Mouse (Mus musculus): Measurements from ENCODE around the gene Nrd1. TPM values are rescaled to one million over a fixed set of nuclear protein-coding genes. Genes with fewer than 3 reads are reported as not detected.

Gene Nrd1
- 65.0 and 65.1 TPM in 2 replicates for polyA plus RNA-seq (2015; fragmentation: Nextera tagmentation; extraction: Ambion mirVana)

DNA sequence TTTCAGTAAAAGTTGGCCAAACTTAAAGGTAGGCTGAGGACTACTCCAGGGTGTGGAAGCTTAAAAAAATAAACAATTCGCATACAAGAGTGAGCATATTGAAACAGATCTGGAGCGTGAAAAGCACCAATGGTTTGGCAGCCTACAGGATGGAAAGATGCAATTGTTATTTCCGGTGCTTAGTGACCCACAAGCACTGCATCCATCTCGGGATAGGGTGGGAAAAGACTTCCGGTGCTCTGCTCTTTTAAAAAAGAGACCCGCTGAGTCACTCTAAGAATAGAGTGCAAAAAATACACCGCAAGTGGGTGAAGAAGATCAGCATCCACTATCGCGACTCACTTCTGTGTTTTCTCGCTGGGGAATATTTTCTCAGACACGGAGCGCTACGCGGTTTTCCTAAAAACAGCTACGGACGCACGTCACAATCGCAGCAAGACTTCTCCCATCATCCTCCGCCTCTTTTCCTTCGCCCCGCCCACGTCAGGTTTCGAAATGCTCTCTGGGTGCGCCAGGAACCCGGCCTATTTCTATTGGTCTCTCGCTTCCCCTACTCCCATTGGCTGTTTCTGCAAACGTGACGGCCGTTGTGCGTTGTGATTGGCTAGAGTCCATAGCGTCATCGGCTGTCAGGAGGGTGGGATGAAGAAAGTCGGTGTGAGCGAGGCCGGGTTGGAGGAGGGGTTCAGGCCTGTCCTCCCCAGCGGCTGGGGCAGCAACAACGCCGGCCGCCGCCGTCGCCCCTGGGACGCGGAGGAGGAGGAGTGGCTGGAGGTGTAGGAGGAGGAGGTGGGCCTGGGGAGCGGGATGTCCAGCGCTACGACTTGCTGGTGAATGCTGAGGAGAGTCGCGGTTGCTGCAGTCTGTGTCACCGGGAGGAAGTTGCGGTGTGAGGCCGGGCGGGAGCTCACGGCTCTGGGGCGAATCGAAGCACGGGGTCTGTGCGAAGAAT lies at the start of gene Nrd1:
Gene Nrd1, plus strand, starts transcription at position 657 of the 952 bp plus-strand sequence.
- Histone ChIP-seq H3K9me3 (ENCODE audit: low read length) (no peaks in the 10 kb centered on the region), H3K36me3 (ENCODE audit: insufficient read depth, low read length) (0 out of 2 replicates have a peak, but pooled peaks cover 5% of the 10 kb centered on the region), H3K9ac (replicated peaks; ENCODE audit: low read length) (peak within 1 kb of the TSS; percentile 77), H3K27me3 (ENCODE audit: insufficient read depth, low read length) (no peaks in the 10 kb centered on the region), H3K27ac (ENCODE audit: low read length) (peak within 1 kb of the TSS; percentile 92), H3K4me2 (replicated peaks; ENCODE audit: low read depth, low read length) (peak within 1 kb of the TSS; percentile 73), H3K4me3 (ENCODE audit: low read length) (peak within 1 kb of the TSS; percentile 71), H3K4me1 (ENCODE audit: insufficient read depth, low read length) (peaks cover 15% of the 10 kb centered on the region)
- ATAC-seq (ENCODE audit: low FRiP score, low TSS enrichment), result peak; percentile 100
- under 1% methylated on average over 58 of the region's 58 CpGs for WGBS

DNA sequence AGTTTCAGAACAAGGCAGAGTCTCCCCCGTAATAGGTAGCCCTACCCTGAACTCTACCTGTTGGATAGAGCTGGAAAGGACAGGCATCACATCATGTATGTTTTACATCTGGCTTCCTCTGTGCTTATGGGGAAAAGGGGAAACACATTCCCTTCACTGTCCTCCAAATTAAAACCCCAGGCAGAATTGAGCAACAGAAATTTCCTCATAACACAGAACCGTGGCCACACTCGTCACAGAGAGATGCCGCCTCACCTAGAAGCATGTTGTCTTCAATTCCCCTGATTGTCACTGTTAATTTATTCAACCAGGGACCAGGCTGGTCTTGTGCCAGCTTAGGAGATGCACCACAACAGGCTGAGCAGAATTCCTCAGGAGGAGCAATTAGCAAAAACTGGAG lies 48.8 kb upstream of the Nrd1 start:
- WGBS, result 87% methylated on average over 4 of the region's 4 CpGs
- no peak overlapping the region for H3K4me2 ChIP-seq (replicated peaks; ENCODE audit: low read depth, low read length)
- no peaks in the 10 kb centered on the region for H3K36me3 ChIP-seq (ENCODE audit: insufficient read depth, low read length)
- H3K27me3 ChIP-seq (ENCODE audit: insufficient read depth, low read length), result no peaks in the 10 kb centered on the region
- no peak overlapping the region for H3K4me3 ChIP-seq (ENCODE audit: low read length)
- ATAC-seq (ENCODE audit: low FRiP score, low TSS enrichment), result no peak
- no peaks in the 10 kb centered on the region for H3K9me3 ChIP-seq (ENCODE audit: low read length)
- H3K4me1 ChIP-seq (ENCODE audit: insufficient read depth, low read length), result no peaks in the 10 kb centered on the region
- H3K9ac ChIP-seq (replicated peaks; ENCODE audit: low read length), result no peak overlapping the region
- H3K27ac ChIP-seq (ENCODE audit: low read length), result no peak overlapping the region

DNA sequence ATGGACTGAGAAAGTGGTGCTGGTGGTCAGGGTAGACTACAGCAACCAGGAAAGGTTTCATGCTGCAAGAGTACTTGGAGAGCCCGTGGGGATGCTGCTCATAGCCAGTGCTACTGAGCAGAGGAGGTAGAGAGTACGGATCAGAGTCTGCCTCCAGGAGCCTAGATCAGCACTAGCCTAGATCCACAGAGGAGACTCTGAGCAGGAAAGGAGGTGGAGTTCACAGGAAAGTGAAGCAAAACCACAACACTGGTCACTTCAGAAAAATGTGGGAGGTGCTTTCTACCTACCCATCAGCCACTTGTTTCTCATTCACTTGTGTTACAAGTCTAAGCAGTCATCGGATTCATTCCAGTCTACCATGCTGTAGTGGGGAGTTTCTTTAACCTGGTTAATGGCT lies 40.8 kb upstream of the Nrd1 start:
- Histone ChIP-seq H3K4me2 (replicated peaks; ENCODE audit: low read depth, low read length) (no peak overlapping the region), H3K36me3 (ENCODE audit: insufficient read depth, low read length) (no peaks in the 10 kb centered on the region), H3K27ac (ENCODE audit: low read length) (no peak overlapping the region), H3K9ac (replicated peaks; ENCODE audit: low read length) (no peak overlapping the region), H3K4me3 (ENCODE audit: low read length) (no peak overlapping the region), H3K4me1 (ENCODE audit: insufficient read depth, low read length) (no peaks in the 10 kb centered on the region), H3K9me3 (ENCODE audit: low read length) (no peaks in the 10 kb centered on the region; the same call in 1 of the 2 replicates), H3K27me3 (ENCODE audit: insufficient read depth, low read length) (no peaks in the 10 kb centered on the region)
- whole genome bisulfite sequencing, result 87% methylated on average over 3 of the region's 3 CpGs
- no peak for ATAC-seq (ENCODE audit: low FRiP score, low TSS enrichment)

DNA sequence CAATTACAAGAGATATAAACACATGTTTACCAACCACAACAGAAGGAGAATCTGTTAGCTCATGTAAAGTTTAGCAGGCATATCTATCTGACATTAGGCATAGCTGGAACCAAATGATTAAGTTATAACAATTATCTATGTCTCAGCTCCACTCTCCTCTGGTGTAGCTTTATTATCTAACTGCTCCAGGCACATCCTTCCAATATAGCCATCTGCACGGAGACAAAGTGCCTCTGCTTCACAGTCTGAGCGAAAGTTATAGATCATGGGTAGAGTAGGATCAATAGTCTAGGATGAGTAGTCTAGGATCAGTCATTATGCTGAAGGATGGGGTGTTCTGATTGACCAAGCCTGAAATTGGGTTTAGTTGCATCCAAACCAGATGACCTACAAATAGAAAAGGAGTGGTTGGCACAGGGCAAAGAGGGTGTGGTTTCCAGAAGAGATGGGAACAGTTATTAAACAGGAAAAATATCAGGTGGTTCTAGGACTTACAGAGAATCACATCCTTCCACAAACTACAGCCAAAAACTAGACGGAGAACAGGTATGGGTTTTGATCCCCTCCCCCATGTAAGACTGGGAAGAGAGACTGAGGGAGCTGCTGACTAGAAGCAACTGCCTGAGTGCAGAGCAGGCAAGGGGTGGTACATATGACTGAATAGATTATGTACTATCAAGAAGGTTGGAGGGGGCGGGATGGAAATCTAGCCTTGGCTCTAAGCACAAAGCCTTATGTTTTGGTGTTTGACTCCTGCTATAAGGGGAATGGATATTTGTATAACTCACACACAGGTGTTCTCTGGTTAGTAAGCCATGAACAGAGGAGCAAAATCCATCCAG lies 39.6 kb upstream of the Nrd1 start:
- ATAC-seq (ENCODE audit: low FRiP score, low TSS enrichment), result no peak
- no peak overlapping the region for H3K27ac ChIP-seq (ENCODE audit: low read length)
- H3K9me3 ChIP-seq (ENCODE audit: low read length), result no peaks in the 10 kb centered on the region; the same call in 1 of the 2 replicates
- no peak overlapping the region for H3K4me3 ChIP-seq (ENCODE audit: low read length)
- H3K4me2 ChIP-seq (replicated peaks; ENCODE audit: low read depth, low read length), result no peak overlapping the region
- no peaks in the 10 kb centered on the region for H3K27me3 ChIP-seq (ENCODE audit: insufficient read depth, low read length)
- H3K36me3 ChIP-seq (ENCODE audit: insufficient read depth, low read length), result no peaks in the 10 kb centered on the region
- 83% methylated on average over 4 of the region's 4 CpGs for WGBS
- H3K4me1 ChIP-seq (ENCODE audit: insufficient read depth, low read length), result no peaks in the 10 kb centered on the region
- no peak overlapping the region for H3K9ac ChIP-seq (replicated peaks; ENCODE audit: low read length)

DNA sequence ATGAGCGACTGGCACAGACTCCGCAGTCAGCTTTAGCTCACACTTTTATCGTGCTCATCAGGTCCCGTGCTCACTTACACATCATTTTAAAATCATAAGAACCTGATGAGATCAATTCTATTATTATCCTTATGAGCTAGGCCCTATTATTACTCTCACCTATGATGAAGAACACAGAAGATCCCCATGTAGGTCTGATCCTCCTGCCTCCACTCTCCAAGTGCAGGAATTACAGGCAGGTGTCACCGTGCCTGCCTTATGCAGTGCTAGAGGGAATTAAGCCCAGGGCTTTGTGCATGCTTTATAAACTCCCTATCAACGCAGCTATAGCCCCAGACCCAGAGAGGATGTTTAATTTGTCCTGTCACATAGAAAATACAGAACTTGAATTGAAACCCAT lies 37.4 kb upstream of the Nrd1 start:
- Histone ChIP-seq H3K4me3 (ENCODE audit: low read length) (no peak overlapping the region), H3K4me1 (ENCODE audit: insufficient read depth, low read length) (no peaks in the 10 kb centered on the region), H3K27ac (ENCODE audit: low read length) (no peak overlapping the region), H3K27me3 (ENCODE audit: insufficient read depth, low read length) (no peaks in the 10 kb centered on the region), H3K9me3 (ENCODE audit: low read length) (no peaks in the 10 kb centered on the region; the same call in 1 of the 2 replicates), H3K4me2 (replicated peaks; ENCODE audit: low read depth, low read length) (no peak overlapping the region), H3K9ac (replicated peaks; ENCODE audit: low read length) (no peak overlapping the region), H3K36me3 (ENCODE audit: insufficient read depth, low read length) (no peaks in the 10 kb centered on the region)
- WGBS, result 79% methylated on average over 6 of the region's 6 CpGs
- ATAC-seq (ENCODE audit: low FRiP score, low TSS enrichment), result no peak

DNA sequence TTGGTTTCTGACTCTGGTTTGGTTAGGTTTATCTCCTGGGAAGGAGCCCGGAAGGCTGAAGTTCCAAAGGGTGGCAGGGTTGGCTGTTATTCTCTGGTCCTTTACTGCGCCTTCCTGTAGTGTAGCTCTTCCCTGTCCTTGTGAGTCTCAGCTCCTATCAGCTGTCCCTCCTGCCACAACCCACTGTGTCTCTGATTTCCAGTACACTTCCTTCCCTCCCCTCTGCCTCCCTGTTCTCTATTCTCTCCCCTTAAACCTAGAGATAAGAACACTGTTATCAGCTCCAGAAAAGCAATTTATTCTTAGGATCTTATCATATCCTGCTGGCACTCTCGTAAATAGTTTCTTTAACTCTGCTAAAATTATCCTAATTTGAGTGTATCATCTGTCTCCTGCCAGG lies 30.9 kb upstream of the Nrd1 start:
- H3K4me1 ChIP-seq (ENCODE audit: insufficient read depth, low read length), result no peaks in the 10 kb centered on the region
- H3K9me3 ChIP-seq (ENCODE audit: low read length), result no peaks in the 10 kb centered on the region
- no peaks in the 10 kb centered on the region for H3K27me3 ChIP-seq (ENCODE audit: insufficient read depth, low read length)
- no peaks in the 10 kb centered on the region for H3K36me3 ChIP-seq (ENCODE audit: insufficient read depth, low read length)
- H3K4me3 ChIP-seq (ENCODE audit: low read length), result no peak overlapping the region
- ATAC-seq (ENCODE audit: low FRiP score, low TSS enrichment), result no peak
- H3K4me2 ChIP-seq (replicated peaks; ENCODE audit: low read depth, low read length), result no peak overlapping the region
- no peak overlapping the region for H3K9ac ChIP-seq (replicated peaks; ENCODE audit: low read length)
- H3K27ac ChIP-seq (ENCODE audit: low read length), result no peak overlapping the region
- 68% methylated on average over 3 of the region's 3 CpGs for WGBS

DNA sequence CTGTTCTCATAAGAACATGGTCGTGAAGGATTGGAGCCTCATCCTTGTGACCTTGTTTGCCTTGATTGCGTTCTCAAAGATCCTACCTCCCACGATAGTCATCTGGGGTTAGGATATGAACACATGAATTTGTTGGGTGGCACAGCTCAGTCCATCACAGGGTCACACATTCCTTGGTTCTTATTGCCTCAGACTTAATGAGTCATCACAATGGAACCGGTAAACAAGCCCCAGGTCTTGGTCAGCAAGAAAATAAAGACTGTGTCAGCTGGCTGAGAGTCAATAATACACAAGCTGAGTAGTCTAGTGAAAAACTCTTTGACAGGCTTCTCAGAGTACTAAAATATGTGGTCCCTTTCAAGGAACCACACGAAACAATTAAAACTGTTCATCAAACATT lies 29.4 kb upstream of the Nrd1 start:
- Histone ChIP-seq H3K27me3 (ENCODE audit: insufficient read depth, low read length) (no peaks in the 10 kb centered on the region), H3K27ac (ENCODE audit: low read length) (no peak overlapping the region), H3K4me2 (replicated peaks; ENCODE audit: low read depth, low read length) (no peak overlapping the region), H3K4me1 (ENCODE audit: insufficient read depth, low read length) (no peaks in the 10 kb centered on the region), H3K9ac (replicated peaks; ENCODE audit: low read length) (no peak overlapping the region), H3K36me3 (ENCODE audit: insufficient read depth, low read length) (no peaks in the 10 kb centered on the region), H3K4me3 (ENCODE audit: low read length) (no peak overlapping the region), H3K9me3 (ENCODE audit: low read length) (no peaks in the 10 kb centered on the region)
- 57% methylated on average over 5 of the region's 5 CpGs for whole genome bisulfite sequencing
- no peak for ATAC-seq (ENCODE audit: low FRiP score, low TSS enrichment)

DNA sequence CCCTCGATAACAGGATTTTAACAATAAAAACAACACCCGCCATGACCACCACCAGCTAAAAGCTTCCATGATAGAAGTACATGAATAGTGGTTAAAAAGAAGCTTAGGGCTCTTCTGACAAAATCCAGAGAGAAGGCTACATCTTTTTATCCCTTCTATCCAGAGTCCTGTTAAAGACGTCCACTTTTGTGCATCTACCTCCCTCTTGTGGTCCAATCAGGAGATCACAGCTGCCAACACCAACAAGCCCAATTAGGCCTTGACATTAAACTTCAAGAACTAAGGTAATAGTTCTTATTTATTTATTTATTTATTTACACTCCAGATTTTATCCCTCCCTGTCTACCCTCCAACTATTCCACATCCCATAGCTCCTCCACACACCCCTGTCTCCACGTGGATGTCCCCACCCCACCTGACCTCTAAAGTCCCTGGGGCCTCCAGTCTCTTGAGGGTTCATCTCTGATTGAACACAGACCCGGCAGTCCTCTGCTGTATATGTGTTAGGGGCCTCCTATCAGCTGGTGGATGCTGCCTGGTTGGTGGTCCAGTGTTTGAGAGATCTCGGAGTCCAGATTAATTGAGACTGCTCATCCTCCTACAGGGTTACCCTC lies 23.9 kb upstream of the Nrd1 start:
- no peaks in the 10 kb centered on the region for H3K27me3 ChIP-seq (ENCODE audit: insufficient read depth, low read length)
- H3K36me3 ChIP-seq (ENCODE audit: insufficient read depth, low read length), result no peaks in the 10 kb centered on the region
- no peaks in the 10 kb centered on the region for H3K9me3 ChIP-seq (ENCODE audit: low read length)
- H3K4me1 ChIP-seq (ENCODE audit: insufficient read depth, low read length), result no peaks in the 10 kb centered on the region
- H3K4me3 ChIP-seq (ENCODE audit: low read length), result no peak overlapping the region
- no peak for ATAC-seq (ENCODE audit: low FRiP score, low TSS enrichment)
- no peak overlapping the region for H3K4me2 ChIP-seq (replicated peaks; ENCODE audit: low read depth, low read length)
- no peak overlapping the region for H3K9ac ChIP-seq (replicated peaks; ENCODE audit: low read length)
- WGBS, result 54% methylated on average over 6 of the region's 6 CpGs
- H3K27ac ChIP-seq (ENCODE audit: low read length), result no peak overlapping the region

DNA sequence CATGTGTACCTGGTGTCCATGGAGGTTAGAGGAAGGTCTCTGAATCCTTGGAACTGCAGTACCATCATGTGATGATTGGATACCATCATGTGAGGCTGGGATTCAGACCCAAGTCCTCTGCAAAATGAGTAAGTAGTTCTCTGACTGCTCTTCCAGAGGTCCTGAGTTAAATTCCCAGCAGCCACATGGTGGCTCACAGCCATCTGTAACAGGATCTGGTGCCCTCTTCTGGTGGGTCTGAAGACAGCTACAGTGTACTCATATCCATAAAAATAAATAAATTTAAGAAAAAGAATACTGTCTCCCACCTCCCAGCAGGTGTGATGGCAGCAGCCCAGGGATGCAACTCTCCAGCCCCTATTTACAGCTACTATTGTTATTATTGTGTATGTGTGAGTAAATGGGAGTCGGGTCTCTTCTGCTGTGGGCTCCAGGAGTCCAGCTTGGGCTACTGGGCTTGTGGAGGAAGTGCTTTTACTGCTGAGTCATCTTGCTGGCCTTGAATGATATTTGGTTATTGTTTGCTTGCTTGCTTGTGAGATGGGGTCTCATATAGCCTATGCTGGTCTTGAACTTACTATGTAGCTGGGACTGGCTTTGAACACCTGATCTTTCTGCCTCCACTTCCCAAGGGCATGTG lies 13.5 kb upstream of the Nrd1 start:
- WGBS, result 88% methylated on average over 1 of the region's 1 CpGs
- Histone ChIP-seq H3K27ac (ENCODE audit: low read length) (no peak overlapping the region), H3K9me3 (ENCODE audit: low read length) (no peaks in the 10 kb centered on the region), H3K9ac (replicated peaks; ENCODE audit: low read length) (no peak overlapping the region), H3K4me1 (ENCODE audit: insufficient read depth, low read length) (no peaks in the 10 kb centered on the region), H3K4me3 (ENCODE audit: low read length) (no peak overlapping the region), H3K4me2 (replicated peaks; ENCODE audit: low read depth, low read length) (no peak overlapping the region), H3K27me3 (ENCODE audit: insufficient read depth, low read length) (no peaks in the 10 kb centered on the region), H3K36me3 (ENCODE audit: insufficient read depth, low read length) (no peaks in the 10 kb centered on the region)
- no peak for ATAC-seq (ENCODE audit: low FRiP score, low TSS enrichment)

All from kidney, embryonic 16.5 days (tissue).